Mouse (Mus musculus) cerebellum, adult (tissue): ENCODE measurements around the gene Anapc15-ps.

ENCODE experiments used
- ATAC-seq: cut with Nextera tagmentation; 2 replicates; pipeline ENCODE4 v1.9.2; 2017; ENCODE audit warnings: mild to moderate bottlenecking, moderate library complexity, mixed read lengths; ENCODE audit not compliant: insufficient number of reproducible peaks, low FRiP score, low TSS enrichment

Gene Anapc15-ps

GRCm38 (mm10) chr10:95673351-95673750 lies at the start of gene Anapc15-ps:
Gene Anapc15-ps (minus strand): TSS chr10:95673451.
- ATAC-seq: no peak

GRCm38 (mm10) chr10:95722203-95722611 lies 49.0 kb upstream of the Anapc15-ps start:
- no peak for ATAC-seq

- no peak for ATAC-seq
Observed at GRCm38 (mm10) chr10:95720181-95720798, 47.0 kb upstream of the Anapc15-ps start.

- no peak for ATAC-seq
Observed at GRCm38 (mm10) chr10:95719472-95719871, 46.2 kb upstream of the Anapc15-ps start.

GRCm38 (mm10) chr10:95718760-95719159 lies 45.5 kb upstream of the Anapc15-ps start:
- ATAC-seq: no peak

- ATAC-seq: no peak
Observed at GRCm38 (mm10) chr10:95717106-95717680, 43.9 kb upstream of the Anapc15-ps start.

- ATAC-seq: no peak
Observed at GRCm38 (mm10) chr10:95715687-95716086, 42.4 kb upstream of the Anapc15-ps start.

- no peak for ATAC-seq
Observed at GRCm38 (mm10) chr10:95712221-95712620, 39.0 kb upstream of the Anapc15-ps start.

GRCm38 (mm10) chr10:95709903-95710660 lies 36.8 kb upstream of the Anapc15-ps start:
- no peak for ATAC-seq

- ATAC-seq: no peak
Observed at GRCm38 (mm10) chr10:95709143-95709880, 36.1 kb upstream of the Anapc15-ps start.

- no peak for ATAC-seq
Observed at GRCm38 (mm10) chr10:95708001-95708400, 34.8 kb upstream of the Anapc15-ps start.

- no peak for ATAC-seq
Observed at GRCm38 (mm10) chr10:95706867-95707266, 33.6 kb upstream of the Anapc15-ps start.

GRCm38 (mm10) chr10:95705747-95706146 lies 32.5 kb upstream of the Anapc15-ps start:
- ATAC-seq: no peak

- ATAC-seq: no peak
Observed at GRCm38 (mm10) chr10:95704847-95705246, 31.6 kb upstream of the Anapc15-ps start.

GRCm38 (mm10) chr10:95703730-95704129 lies 30.5 kb upstream of the Anapc15-ps start:
- ATAC-seq: no peak

GRCm38 (mm10) chr10:95700422-95700821 lies 27.2 kb upstream of the Anapc15-ps start:
- ATAC-seq: no peak

- no peak for ATAC-seq
Observed at GRCm38 (mm10) chr10:95698920-95699714, 25.9 kb upstream of the Anapc15-ps start.

GRCm38 (mm10) chr10:95696253-95696641 lies 23.0 kb upstream of the Anapc15-ps start:
- ATAC-seq: no peak

GRCm38 (mm10) chr10:95695603-95696252 lies 22.5 kb upstream of the Anapc15-ps start:
- no peak for ATAC-seq
